Mouse (Mus musculus) frontal cortex, postnatal 36 days (tissue): ENCODE measurements around the gene Aldh3b3.
A peak's percentile ranks its signal among the peaks of the same experiment; 100 is the strongest.
"Not testable (repeated sequence)": the region's sequence is repeated elsewhere in the genome, so short reads cannot be mapped to it uniquely, and the experiment has no call there.

Source experiments
- DNase-seq, 2 experiments: peaks; one replicate each; pipeline ENCODE4 v3.0.0; 2022; ENCODE audit warnings: low spot score in 2 of 2

The Aldh3b3 gene

DNA sequence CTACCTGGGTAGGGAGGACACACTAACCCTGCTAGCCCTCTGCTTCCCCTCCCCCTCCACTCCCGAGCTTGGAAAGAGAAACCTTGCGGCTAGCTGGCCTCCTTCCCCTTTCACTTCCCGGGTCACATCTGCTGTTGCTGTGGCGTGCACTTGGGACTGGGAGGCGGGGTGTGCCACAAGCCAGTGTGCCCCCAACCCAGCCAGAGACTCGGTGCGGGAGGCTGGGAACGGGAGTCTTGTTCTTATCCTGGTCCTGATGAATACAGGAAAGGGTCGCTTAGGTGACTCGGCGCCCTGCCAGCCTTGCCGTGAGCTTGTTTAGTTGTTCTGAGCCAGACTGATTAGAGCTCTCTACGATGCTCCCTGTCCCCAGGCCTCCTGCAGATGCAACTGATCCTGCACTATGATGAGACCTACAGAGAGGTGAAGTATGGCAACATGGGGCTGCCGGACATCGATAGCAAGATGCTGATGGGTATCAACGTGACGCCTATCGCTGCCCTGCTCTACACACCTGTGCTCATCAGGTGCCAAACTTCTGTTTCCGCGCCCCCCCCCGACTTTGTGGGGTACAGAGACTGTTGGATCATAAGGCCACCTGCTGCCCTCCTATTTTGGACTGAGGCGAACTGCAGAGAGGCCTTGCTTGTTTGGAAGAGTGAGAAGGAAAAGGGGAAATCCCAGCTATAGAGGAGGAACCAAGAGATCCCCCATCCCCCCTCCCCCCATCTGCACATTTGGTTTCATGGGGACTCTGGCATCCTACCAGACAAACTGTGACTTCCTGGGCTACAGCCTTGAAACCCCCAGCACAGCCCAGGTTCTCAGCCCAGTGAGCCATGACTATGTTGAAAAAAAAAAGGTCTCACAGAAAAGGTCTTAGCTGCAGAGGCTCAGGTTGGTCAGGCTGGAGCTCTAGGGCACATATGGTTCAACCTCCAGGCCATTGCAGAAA, 22.3 kb upstream of the Aldh3b3 start:
- no peak for DNase-seq

- no peak for DNase-seq
These were observed 16.1 kb upstream of the Aldh3b3 start for GRCm38 (mm10) chr19:3942315-3942714.

DNA sequence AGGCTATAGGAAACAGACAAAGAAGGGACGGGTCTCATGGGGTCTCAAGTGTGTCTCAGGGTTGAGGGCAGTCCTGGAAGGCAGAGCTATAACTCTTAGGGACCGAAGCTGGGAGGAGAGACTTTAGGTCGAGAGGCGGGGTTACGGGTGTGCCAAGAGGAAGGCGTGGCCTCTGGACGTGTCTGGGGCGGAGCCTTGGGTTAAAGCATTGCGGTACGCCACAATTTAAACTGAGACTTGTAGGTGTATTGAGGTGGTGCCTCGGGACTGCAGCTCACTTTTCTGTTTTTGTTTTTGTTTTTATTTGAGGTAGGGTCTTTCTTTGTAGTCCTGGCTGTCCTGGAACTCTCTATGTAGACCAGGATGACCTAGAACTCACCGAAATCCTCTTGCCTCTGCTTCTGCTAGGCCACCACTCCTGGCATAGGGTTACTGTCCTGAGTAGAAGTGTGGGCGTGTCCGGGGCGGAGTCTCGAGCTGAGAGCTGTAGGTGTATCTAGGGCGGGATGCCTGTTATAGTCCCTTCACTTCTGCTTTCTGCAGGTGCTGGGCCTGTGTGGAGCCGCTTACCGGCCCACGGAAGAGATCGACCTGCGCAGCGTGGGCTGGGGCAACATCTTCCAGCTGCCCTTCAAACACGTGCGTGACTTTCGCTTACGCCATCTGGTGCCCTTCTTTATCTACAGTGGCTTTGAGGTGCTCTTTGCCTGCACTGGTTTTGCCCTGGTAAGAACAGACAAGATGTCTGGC, 15.3 kb upstream of the Aldh3b3 start:
- DNase-seq: no peak

DNA sequence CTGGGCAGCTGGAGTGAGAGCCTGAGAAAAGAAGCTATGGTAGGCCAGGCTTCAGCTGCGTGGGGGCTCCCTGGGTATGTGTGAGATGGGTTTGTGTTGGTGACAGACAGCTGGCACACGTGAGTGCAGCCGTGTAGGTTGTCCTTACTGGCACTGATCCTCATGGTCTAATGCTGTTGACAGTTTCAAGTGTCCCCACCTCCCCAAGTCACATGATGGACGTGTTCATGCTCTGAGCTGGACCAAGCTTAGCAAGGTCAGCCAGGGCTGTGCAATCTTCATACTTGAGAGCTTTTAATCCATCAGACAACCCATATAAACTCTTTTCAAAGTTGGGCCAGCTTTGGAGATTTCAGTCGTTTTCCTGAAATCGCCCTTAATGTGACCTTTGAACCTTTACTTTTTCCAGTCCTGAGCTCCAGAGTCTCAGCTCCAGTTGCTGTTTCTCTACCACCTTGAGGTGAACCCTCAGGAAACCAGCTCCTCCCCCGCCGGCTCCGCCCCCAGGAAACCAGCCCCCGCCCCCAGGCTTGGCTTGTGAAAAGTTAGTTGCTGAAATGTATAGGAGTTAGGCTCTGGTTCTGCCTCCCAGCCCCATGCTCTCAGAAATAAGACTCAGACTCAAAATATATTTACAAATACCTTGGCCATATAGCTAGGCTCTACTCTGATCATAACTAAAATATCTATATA, 12.4 kb upstream of the Aldh3b3 start:
- no peak for DNase-seq

- DNase-seq: peak; percentile 71 to 75
These were observed 11.7 kb upstream of the Aldh3b3 start for GRCm38 (mm10) chr19:3946715-3947114.

- no peak for DNase-seq
These were observed 10.6 kb upstream of the Aldh3b3 start for GRCm38 (mm10) chr19:3947813-3948212.

DNA sequence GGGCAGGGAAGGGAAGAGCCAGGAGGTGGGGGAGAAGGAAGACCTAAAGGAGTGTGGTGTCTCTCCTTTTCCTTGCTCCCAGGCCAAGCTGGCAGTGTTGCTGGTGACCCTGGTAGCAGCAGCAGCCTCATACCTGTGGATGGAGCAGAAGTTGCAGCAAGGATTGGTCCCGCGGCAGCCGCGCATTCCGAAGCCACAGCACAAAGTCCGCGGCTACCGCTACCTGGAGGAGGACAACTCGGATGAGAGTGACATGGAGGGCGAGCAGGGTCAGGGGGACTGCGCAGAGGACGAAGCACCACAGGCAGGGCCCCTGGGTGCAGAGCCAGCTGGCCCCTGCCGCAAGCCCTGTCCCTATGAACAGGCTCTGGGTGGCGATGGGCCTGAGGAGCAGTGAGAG, 9.9 kb upstream of the Aldh3b3 start:
- no peak for DNase-seq

DNA sequence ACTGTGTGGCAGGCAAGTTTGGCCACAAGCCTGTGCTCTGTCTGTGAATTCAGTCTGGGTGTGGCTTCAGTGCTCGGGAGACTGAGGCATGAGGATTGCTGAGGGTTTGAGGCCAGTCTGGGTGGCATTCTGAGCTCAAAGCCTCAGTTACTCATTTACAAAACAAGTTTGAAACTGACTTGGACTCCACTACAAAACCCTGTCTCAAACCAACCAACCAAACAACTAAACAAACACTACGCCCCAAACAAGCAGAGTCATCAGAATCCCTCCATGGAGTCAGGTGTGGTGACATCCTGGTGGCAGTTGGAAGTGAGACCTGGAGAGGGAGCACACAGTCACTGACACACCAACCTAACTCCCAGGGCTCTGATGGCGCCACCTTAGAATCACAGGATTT, 8.1 kb upstream of the Aldh3b3 start:
- no peak for DNase-seq

- no peak for DNase-seq
These were observed 7.0 kb upstream of the Aldh3b3 start for GRCm38 (mm10) chr19:3951461-3951860.

GRCm38 (mm10) chr19:3952099-3952498, 6.3 kb upstream of the Aldh3b3 start:
- DNase-seq: no peak

DNA sequence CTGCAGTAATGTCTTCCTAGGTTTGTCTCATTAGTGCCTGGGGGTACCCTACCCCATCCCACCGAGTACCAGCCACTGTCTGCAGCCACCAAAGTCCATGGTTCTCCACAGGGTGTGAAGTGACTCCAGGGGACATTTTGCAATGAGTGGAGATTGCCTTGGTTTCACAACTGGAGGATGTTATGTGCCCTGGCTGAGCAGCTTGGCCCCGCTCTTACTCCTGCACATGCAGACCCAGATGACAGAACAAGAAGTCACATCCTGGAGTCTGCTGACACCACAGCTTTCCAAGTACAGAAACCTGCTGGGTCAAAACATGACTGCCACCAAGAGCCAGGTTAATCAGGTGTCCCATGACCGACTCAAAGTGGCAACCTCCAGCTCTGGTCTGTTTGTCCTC, 3.4 kb upstream of the Aldh3b3 start:
- no peak for DNase-seq

DNA sequence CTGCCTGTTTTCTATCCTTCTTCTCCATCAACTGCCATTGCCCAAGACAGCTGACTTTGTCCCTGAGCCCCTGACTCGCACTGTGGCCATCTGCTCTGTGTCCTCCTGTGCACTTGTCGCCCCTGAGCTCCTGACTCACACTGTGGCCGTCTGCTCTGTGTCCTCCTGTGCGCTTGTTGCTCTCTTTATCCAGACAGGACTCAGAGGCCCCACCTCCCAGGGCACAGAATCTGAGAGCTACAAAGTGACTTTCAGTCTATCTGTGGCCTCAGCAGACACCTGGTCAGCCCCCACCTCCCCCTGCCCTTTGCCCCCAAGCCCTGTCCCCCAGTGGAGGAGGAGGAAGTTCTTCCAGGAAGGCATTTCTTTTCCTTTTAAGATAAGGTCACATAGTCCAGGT, 2.6 kb upstream of the Aldh3b3 start:
- DNase-seq: no peak

DNA sequence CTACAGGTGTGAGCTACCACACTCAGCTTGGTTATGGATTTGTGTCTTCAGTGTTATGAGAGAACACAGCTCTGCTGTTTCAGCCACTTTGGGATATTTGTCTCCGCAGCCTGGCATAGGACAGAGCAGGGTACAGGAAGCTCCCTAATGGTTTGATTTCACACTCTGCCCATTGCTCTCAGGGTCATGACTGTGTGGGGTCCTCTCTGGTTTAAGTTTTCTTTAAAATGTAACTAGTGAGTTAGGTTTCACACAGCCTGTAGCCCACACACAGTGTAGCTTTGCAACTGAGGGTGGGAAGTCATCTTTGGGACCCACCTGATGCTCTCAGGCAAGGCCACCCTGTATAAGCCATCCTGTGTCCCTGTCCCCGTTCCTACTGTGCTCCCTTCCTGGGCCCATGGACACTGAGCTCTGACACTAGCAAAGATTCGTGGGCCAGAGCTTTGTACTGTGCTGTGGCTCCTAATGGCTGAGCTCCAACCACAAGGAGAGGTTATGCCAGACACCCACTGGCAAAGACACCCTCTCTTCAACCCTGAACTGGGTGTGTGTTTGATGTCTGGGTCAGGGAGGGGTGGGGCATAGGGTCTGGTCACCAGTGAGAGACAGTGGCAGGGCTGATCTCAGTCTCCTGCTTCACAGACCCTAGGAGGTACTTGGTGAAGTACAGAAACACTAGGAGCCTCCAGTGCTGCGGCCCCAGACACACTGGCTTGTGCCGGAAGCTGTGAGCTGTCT, 979 bp upstream of the Aldh3b3 start:
- DNase-seq: not testable (repeated sequence)

DNA sequence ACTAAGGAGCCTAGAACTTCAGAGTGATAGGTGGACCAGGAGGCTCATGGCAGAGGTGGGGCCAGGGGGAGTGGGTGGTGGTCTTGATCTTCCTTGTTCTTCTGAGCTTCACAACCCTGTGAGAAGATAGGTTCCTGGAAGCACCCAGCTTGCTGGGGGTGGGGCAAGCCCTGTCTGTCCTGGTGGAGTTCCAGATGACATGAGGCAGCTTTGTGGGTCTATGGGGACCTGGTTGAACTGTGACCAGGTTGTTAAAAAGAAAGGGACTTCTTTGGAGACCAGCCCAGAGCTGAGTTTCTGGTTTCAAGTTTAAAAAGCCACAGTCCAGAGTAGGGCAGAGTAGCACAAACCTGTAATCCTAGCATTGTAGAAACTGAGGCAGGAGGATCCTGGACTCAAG, 585 bp downstream of the Aldh3b3 start:
- no peak for DNase-seq

- no peak for DNase-seq
These were observed 1.8 kb downstream of the Aldh3b3 start for GRCm38 (mm10) chr19:3960211-3960610.

DNA sequence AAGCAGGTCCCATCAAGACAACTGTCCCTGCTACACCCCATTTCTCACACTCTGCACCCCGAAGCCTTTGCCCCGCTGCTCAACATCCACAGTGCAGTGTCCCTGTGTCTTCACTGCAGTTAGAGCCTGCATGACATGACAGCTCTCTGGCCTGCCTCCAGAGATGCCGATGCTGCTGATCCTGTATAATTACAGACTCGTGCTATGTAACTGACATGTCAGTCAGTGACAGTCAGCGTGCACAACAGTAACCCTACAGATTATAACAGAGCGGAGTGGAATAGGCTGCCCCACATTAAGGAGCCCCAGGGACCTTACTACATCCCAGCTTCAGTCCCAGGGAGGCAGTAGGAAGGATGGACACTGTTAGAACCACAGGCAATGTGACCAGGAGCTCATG, 3.4 kb downstream of the Aldh3b3 start:
- not testable (repeated sequence) for DNase-seq

DNA sequence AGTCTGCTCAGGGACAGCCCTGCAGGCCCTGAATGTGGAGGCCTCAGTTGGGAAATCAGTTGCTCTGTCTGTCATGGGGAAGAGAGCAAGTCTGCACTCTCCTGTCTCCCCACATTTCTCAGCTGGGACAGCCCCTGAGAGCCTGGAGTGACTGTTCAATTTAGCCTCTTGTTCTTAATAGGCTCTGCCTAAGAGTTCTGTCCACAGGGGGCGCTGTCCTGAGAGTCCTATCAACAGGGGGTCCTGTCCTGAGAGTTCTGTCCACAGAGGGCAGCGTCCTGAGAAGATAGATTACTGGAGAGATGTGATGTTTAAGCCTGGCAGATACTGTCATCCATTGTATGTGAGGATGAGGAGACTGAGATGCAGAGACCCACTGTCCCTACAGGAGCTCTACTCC, 4.0 kb downstream of the Aldh3b3 start:
- DNase-seq: no peak

- DNase-seq: no peak
These were observed 5.6 kb downstream of the Aldh3b3 start for GRCm38 (mm10) chr19:3964030-3964429.

GRCm38 (mm10) chr19:3966330-3967075, 8.1 kb downstream of the Aldh3b3 start:
- peak in 1 of 2 experiments; percentile 34 for DNase-seq

DNA sequence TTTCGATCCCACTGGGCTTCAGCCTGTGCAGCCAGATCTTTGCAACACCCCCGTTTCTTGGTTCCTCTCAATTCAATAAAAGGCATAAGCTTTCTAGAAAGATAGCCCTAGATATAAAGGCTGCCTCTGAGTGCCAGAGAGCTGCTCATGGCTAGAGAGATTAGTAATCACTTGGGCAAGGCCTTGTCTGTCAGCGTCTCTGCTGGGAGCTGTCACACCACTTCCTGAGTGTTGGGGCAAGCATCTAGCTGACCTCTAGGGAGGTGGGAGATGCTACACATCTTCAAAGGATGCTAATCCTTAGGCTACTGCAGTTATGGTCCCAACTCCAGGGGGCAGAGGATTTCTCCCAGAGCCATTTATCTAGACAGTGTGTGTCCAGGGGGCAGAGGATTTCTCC, 8.8 kb downstream of the Aldh3b3 start:
- DNase-seq: no peak

GRCm38 (mm10) chr19:3972229-3972628, 13.8 kb downstream of the Aldh3b3 start, which contains the start of gene Aldh3b2:
TSS of gene Aldh3b2 (plus strand) at chr19:3972328.
- DNase-seq: no peak
